Mouse (Mus musculus): ENCODE measurements around the gene Rnf181.

The Rnf181 gene

GRCm38 (mm10) chr6:72359891-72360598, 6.7 kb downstream of the Rnf181 start:
- no peak for DNase-seq (ENCODE audit: low spot score)

DNA sequence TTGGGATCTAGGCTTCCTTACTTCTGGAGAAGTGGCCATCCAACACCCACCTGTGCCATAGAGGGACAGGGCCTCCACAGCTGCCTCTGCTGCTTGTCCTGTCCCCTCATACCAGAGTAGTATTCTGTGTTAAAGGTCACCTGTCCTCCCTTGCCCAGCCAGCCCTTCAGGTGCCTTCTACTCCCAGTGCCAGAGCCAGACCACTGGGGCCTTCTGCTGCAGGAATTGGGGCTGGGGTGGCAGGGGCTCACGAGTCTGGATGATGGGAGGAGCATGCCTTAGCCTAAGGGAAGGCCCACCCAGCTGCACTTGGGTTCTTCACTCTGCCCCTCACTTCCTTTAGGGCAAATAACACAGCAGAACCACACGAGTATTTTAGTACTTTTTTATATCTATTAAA, 7.4 kb downstream of the Rnf181 start:
- DNase-seq (ENCODE audit: low spot score): no peak

DNA sequence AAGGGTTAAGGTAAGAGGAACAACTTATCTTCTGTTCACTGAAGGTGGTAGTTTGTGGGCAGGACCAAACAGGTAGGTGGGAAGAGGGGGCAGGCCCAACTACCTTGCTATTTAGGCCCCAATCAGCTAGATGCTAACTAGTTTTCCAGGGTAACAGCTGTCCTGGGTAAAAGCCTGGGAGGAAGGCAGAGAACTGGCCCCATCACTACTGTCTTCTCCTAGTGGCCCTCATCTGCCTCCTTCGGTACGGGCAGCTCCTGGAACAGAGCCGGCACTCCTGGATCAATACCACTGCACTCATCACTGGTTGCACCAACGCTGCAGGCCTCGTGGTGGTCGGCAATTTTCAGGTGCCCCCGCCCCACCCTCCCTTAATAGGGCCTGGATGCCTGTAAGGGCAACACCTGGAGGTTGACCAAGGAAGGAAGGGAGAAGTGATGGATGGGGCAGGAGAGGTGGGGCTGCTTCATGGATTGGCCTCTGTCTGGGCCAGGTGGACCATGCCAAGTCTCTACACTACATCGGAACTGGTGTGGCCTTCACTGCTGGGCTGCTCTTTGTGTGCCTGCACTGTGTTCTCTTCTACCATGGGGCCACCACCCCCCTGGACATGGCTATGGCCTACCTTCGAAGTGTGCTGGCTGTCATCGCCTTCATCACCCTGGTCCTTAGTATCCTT, 8.5 kb downstream of the Rnf181 start:
- no peak for DNase-seq (ENCODE audit: low spot score)

DNA sequence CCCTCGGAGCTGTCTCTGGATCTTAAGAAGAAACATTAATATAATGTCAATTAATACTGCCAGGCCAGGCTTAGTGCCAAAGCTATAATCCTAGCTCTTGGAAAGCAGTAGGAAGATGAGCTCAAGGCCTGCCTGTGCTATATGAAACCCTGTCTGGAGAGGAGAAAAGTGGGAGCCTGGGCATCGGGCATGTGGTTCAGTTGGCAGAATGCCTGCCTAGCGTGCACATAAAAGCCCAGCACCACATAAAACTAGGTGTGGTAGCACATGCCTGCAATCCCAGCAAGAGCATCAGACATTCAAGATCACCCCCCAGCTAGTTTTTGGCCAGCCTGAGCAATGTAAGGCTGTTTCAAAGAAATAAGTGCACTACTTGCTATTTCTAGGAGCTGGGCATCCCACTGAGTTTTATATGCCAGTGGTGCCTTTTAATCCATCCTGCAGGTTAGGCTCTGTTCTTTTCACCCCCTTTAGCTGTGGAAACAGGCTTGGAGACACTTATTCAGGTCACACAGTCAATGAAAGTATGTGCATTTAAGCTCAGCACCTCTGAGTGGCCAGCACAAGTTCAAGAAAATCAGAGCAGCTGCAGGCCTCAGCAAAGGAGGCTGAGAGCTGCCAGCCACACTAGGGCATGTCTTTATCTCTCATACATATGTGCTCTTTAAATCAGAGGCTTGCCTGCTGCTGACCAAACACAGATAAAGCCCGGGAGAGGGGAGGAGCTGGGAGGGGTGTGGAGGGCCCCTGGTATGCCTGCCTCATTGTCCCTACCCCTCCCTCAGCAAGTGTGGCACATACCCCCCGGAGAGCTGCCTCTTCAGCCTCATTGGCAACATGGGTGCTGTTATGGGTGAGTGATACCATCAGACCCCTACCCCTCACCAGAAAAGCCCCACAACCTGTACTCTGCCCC, 9.3 kb downstream of the Rnf181 start:
- no peak for DNase-seq (ENCODE audit: low spot score)

GRCm38 (mm10) chr6:72356001-72356532, 10.7 kb downstream of the Rnf181 start:
- DNase-seq (ENCODE audit: low spot score): no peak

GRCm38 (mm10) chr6:72355066-72355911, 11.5 kb downstream of the Rnf181 start, which contains the start of gene Tmem150a:
Gene Tmem150a, plus strand, starts transcription at chr6:72355447.
- peak; percentile 72 for DNase-seq (ENCODE audit: low spot score)

GRCm38 (mm10) chr6:72354025-72354424, 12.7 kb downstream of the Rnf181 start:
- DNase-seq (ENCODE audit: low spot score): no peak

- DNase-seq (ENCODE audit: low spot score): no peak
Measured at GRCm38 (mm10) chr6:72352636-72353405, 13.9 kb downstream of the Rnf181 start.

DNA sequence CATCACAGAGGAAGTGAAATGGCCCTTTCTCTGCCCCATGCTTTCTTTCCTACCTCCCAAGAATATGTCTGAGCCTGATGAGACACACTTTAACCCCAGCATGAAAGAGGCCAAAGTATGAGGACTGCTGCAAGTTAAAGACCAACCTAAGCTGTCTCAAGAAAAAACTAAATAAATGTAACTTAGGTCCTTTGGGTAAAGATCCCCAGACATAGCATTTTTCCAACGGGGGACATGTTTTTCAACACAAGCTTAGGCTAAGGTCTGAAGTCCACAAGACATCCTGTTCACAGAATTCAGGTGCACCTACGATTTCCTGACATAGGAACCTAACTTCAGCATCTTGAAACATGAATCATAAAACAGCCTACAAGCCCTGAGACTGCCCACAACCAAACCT, 16.5 kb downstream of the Rnf181 start:
- no peak for DNase-seq (ENCODE audit: low spot score)

DNA sequence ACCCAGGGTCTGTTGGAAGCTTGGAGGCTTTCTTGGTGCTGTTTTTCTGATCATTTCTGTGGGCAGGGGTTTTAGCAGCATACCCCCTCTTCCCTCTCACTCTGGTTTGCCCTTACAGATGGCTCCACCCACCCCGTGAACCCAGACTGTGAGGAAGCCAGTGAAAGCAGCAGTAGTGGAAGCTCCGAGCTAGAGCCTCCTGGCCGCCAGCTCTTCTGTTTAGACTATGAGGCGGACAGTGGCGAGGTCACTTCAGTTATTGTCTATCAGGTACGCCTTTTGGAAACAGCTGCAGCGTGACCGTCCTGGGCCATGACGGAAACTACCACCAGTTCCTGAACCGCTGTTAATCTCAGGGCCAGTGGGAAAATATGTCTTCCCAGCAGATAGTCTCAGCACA, 18.3 kb downstream of the Rnf181 start:
- DNase-seq (ENCODE audit: low spot score): no peak

GRCm38 (mm10) chr6:72347166-72347941, 19.4 kb downstream of the Rnf181 start, which contains the start of gene 0610030E20Rik:
Gene 0610030E20Rik, plus strand, starts transcription at chr6:72347317.
- peak; percentile 67 for DNase-seq (ENCODE audit: low spot score)

DNA sequence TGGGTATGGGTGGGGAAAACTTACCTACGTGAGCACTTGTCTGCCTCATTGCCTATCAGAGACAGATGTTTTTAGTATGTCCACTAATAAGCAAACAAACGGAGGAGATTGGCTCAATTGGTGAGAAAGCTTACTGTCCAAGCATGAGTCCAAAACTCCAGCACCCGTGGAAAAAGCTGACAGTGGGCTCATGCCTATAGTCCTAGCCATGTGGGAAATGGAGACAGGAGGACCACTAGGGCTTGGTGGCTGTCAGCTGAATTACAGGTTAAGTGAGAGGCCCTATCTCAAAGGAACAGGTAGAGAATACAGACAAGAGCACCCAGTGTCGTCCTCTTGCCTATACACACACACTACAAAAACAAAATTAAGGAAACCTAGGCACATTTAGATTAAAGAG, 20.5 kb downstream of the Rnf181 start:
- no peak for DNase-seq (ENCODE audit: low spot score)

DNA sequence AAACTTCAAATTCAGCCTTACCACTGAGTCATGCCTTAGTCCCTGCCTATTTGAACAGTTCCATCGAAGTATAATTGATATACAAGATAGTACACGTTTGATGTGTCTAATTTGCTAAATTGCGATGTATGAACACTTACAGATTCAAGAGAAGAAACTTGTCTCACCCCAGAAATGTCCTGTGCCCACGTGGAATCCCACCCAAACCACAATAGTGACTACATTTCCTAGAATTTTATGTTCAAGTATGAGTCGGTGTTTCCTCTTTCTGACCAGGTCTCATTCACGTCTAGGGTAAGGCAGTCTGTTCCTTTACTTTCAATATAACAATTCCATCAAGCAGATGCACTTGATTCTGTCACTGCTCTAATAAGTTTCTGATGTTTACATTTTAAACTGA, 21.1 kb downstream of the Rnf181 start:
- DNase-seq (ENCODE audit: low spot score): no peak

GRCm38 (mm10) chr6:72345074-72345567, 21.6 kb downstream of the Rnf181 start, which contains the start of gene Usp39:
Gene Usp39, minus strand, starts transcription at chr6:72345184.
- peak; percentile 91 for DNase-seq (ENCODE audit: low spot score)

- no peak for DNase-seq (ENCODE audit: low spot score)
Measured at GRCm38 (mm10) chr6:72344396-72345073, 22.2 kb downstream of the Rnf181 start.

GRCm38 (mm10) chr6:72340481-72340880, 26.3 kb downstream of the Rnf181 start:
- DNase-seq (ENCODE audit: low spot score): no peak

GRCm38 (mm10) chr6:72333111-72333510, 33.6 kb downstream of the Rnf181 start:
- no peak for DNase-seq (ENCODE audit: low spot score)

DNA sequence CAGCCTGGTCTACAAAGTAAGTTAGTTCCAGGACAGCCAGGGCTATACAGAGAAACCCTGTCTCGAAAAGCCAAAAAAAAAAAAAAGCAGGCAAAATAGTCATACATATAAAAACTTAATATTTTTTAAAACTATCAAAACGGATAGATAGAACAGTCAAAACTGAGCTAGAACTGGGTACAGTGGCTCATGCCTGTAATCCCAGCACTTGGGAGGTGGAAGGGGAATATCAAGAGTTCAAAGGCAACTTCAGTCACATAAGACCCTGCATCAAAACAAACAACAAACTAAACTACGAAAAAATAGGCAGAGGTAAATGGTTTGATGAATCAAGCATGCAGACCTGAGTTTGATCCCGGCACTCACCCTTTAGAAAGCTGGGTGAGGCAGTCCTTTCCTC, 36.6 kb downstream of the Rnf181 start:
- no peak for DNase-seq (ENCODE audit: low spot score)

- DNase-seq (ENCODE audit: low spot score): no peak
Measured at GRCm38 (mm10) chr6:72329019-72329418, 37.7 kb downstream of the Rnf181 start.
